Mouse (Mus musculus): ENCODE measurements at regions not wholly inside any gene's neighbourhood (a gene's known extent, or its start where the extent isn't known, plus 50 kb on each side); places are given as distances from the start of the nearest gene placed in this dataset.

GRCm38 (mm10) chr13:31439761-31440627 lies 115.9 kb upstream of the Foxq1 start:
- no peaks in the 10 kb centered on the region for H3K79me2 ChIP-seq (ENCODE audit: control insufficient read depth, insufficient read depth, low read length, poor library complexity)
- H3K27me3 ChIP-seq (ENCODE audit: control insufficient read depth in 1 of 2, insufficient read depth in 2 of 2, low read length in 2 of 2): no peaks in the 10 kb centered on the region
- no peaks in the 10 kb centered on the region for H3K4me1 ChIP-seq (ENCODE audit: control insufficient read depth in 1 of 2, insufficient read depth in 2 of 2, low read length in 2 of 2)
- TF ChIP-seq CHD1 (IDR thresholded peaks at IDR 0.05; ENCODE audit: low read depth, low read length) (no peak), UBTF (IDR thresholded peaks at IDR 0.05; ENCODE audit: borderline replicate concordance, insufficient read depth, low read depth, low read length) (no peak), POLR2A (IDR thresholded peaks at IDR 0.05; ENCODE audit: control insufficient read depth in 1 of 2, insufficient read depth in 1 of 2, low read depth in 1 of 2, low read length in 2 of 2, poor library complexity in 1 of 2) (no peak), ZNF384 (IDR thresholded peaks at IDR 0.05; ENCODE audit: low read depth, low read length) (no peak), ELF1 (IDR thresholded peaks at IDR 0.05; ENCODE audit: low read depth, low read length) (no peak), GABPA (IDR thresholded peaks at IDR 0.05; ENCODE audit: low read depth, low read length) (no peak), MYB (IDR thresholded peaks at IDR 0.05; ENCODE audit: low read depth, low read length) (no peak), TBP (IDR thresholded peaks at IDR 0.05; ENCODE audit: low read depth, low read length) (no peak), JUND (IDR thresholded peaks at IDR 0.05; ENCODE audit: low read depth, low read length) (no peak), MXI1 (IDR thresholded peaks at IDR 0.05; ENCODE audit: low read depth, low read length) (no peak)
- H3K9me3 ChIP-seq (replicated peaks; ENCODE audit: insufficient read depth, low read length): no peaks in the 10 kb centered on the region
- no peak for DNase-seq (ENCODE audit: low read depth, low spot score)
- no peak overlapping the region for H3K4me3 ChIP-seq (ENCODE audit: control insufficient read depth in 1 of 2, insufficient read depth in 1 of 2, low read depth in 2 of 2, low read length in 2 of 2)
- no peak overlapping the region for H3K27ac ChIP-seq (ENCODE audit: control insufficient read depth, low read depth, low read length)
- H3K36me3 ChIP-seq (ENCODE audit: control insufficient read depth in 1 of 2, insufficient read depth in 2 of 2, low read length in 2 of 2): no peaks in the 10 kb centered on the region
- no peak overlapping the region for H3K9ac ChIP-seq (ENCODE audit: control insufficient read depth, low read depth, low read length, poor library complexity, severe bottlenecking)

- Histone ChIP-seq H3K36me3 (ENCODE audit: control insufficient read depth in 1 of 2, insufficient read depth in 2 of 2, low read length in 2 of 2) (no peaks in the 10 kb centered on the region), H3K27ac (ENCODE audit: control insufficient read depth, low read depth, low read length) (no peak overlapping the region), H3K4me3 (ENCODE audit: control insufficient read depth in 1 of 2, insufficient read depth in 1 of 2, low read depth in 2 of 2, low read length in 2 of 2) (no peak overlapping the region), H3K9ac (ENCODE audit: control insufficient read depth, low read depth, low read length, poor library complexity, severe bottlenecking) (no peak overlapping the region), H3K27me3 (ENCODE audit: control insufficient read depth in 1 of 2, insufficient read depth in 2 of 2, low read length in 2 of 2) (no peaks in the 10 kb centered on the region), H3K4me1 (ENCODE audit: control insufficient read depth in 1 of 2, insufficient read depth in 2 of 2, low read length in 2 of 2) (no peaks in the 10 kb centered on the region), H3K79me2 (ENCODE audit: control insufficient read depth, insufficient read depth, low read length, poor library complexity) (no peaks in the 10 kb centered on the region), H3K9me3 (replicated peaks; ENCODE audit: insufficient read depth, low read length) (no peaks in the 10 kb centered on the region)
- TF ChIP-seq RCOR1 (IDR thresholded peaks at IDR 0.05; ENCODE audit: low read depth, low read length): no peak
- TF ChIP-seq ZKSCAN1 (IDR thresholded peaks at IDR 0.05; ENCODE audit: low read depth, low read length): no peak
- TF ChIP-seq TAL1 (IDR thresholded peaks at IDR 0.05; ENCODE audit: low read length): no peak
- no peak for TF ChIP-seq GATA1 (IDR thresholded peaks at IDR 0.05; ENCODE audit: low read depth, low read length)
- TF ChIP-seq ZC3H11A (IDR thresholded peaks at IDR 0.05; ENCODE audit: low read depth, low read length): no peak
- TF ChIP-seq JUND (IDR thresholded peaks at IDR 0.05; ENCODE audit: low read depth, low read length): no peak
- TF ChIP-seq E2F4 (IDR thresholded peaks at IDR 0.05; ENCODE audit: borderline replicate concordance, low read depth, low read length): no peak
- no peak for TF ChIP-seq KAT2A (conservative IDR thresholded peaks at IDR 0.05; ENCODE audit: low read depth, low read length)
- no peak for TF ChIP-seq UBTF (IDR thresholded peaks at IDR 0.05; ENCODE audit: borderline replicate concordance, insufficient read depth, low read depth, low read length)
- no peak for TF ChIP-seq ZMIZ1 (IDR thresholded peaks at IDR 0.05; ENCODE audit: low read depth, low read length)
- no peak for TF ChIP-seq SIN3A (IDR thresholded peaks at IDR 0.05; ENCODE audit: low read length)
- no peak for TF ChIP-seq USF2 (IDR thresholded peaks at IDR 0.05; ENCODE audit: borderline replicate concordance in 1 of 2, insufficient read depth in 1 of 2, low read depth in 1 of 2, low read length in 2 of 2)
- no peak for TF ChIP-seq MAZ (IDR thresholded peaks at IDR 0.05; ENCODE audit: low read depth, low read length)
- TF ChIP-seq CHD1 (IDR thresholded peaks at IDR 0.05; ENCODE audit: low read depth, low read length): no peak
- TF ChIP-seq EP300 (IDR thresholded peaks at IDR 0.05; ENCODE audit: low read depth in 1 of 2, low read length in 2 of 2): no peak
- DNase-seq (ENCODE audit: low read depth, low spot score): no peak
These were observed 97.1 kb upstream of the Foxq1 start for GRCm38 (mm10) chr13:31458883-31459282.
